Mouse (Mus musculus): ENCODE measurements around the gene 4931429L15Rik. TPM values are rescaled to one million over a fixed set of nuclear protein-coding genes. Genes with fewer than 3 reads are reported as not detected.

4931429L15Rik gene
- polyA plus RNA-seq, 1 experiment from 2014 or later, result not detected

- ATAC-seq (replicated peaks; ENCODE audit: low FRiP score), result no peak
- H3K4me3 ChIP-seq (ENCODE audit: low read depth, low read length), result no peak overlapping the region
- H3K9ac ChIP-seq (ENCODE audit: low read length), result no peak overlapping the region
- H3K9me3 ChIP-seq (ENCODE audit: control insufficient read depth, low read length), result no peaks in the 10 kb centered on the region
- no peak for DNase-seq (ENCODE audit: low spot score)
- H3K36me3 ChIP-seq (ENCODE audit: control insufficient read depth, insufficient read depth, low read length), result no peaks in the 10 kb centered on the region
- H3K27ac ChIP-seq (ENCODE audit: low read depth, low read length), result no peak overlapping the region
- WGBS, result 89% methylated on average over 7 of the region's 7 CpGs
- no peaks in the 10 kb centered on the region for H3K27me3 ChIP-seq (ENCODE audit: control insufficient read depth, insufficient read depth, low read length)
- H3K4me2 ChIP-seq (ENCODE audit: low read depth, low read length, severe bottlenecking), result no peak overlapping the region
- H3K4me1 ChIP-seq (replicated peaks; ENCODE audit: control insufficient read depth, insufficient read depth, low read length), result no peaks in the 10 kb centered on the region
Observed at GRCm38 (mm10) chr9:46261131-46261530, 58.7 kb downstream of the 4931429L15Rik start.

GRCm38 (mm10) chr9:46259111-46259510 lies 60.7 kb downstream of the 4931429L15Rik start:
- H3K4me3 ChIP-seq (ENCODE audit: low read depth, low read length), result no peak overlapping the region
- no peak overlapping the region for H3K9ac ChIP-seq (ENCODE audit: low read length)
- ATAC-seq (replicated peaks; ENCODE audit: low FRiP score), result no peak
- H3K4me2 ChIP-seq (ENCODE audit: low read depth, low read length, severe bottlenecking), result no peak overlapping the region
- H3K27me3 ChIP-seq (ENCODE audit: control insufficient read depth, insufficient read depth, low read length), result no peaks in the 10 kb centered on the region
- H3K36me3 ChIP-seq (ENCODE audit: control insufficient read depth, insufficient read depth, low read length), result no peaks in the 10 kb centered on the region
- H3K4me1 ChIP-seq (replicated peaks; ENCODE audit: control insufficient read depth, insufficient read depth, low read length), result no peaks in the 10 kb centered on the region
- no peak for DNase-seq (ENCODE audit: low spot score)
- no peaks in the 10 kb centered on the region for H3K9me3 ChIP-seq (ENCODE audit: control insufficient read depth, low read length)
- no peak overlapping the region for H3K27ac ChIP-seq (ENCODE audit: low read depth, low read length)
- WGBS, result 87% methylated on average over 6 of the region's 6 CpGs

- Histone ChIP-seq H3K36me3 (ENCODE audit: control insufficient read depth, insufficient read depth, low read length) (no peaks in the 10 kb centered on the region), H3K4me3 (ENCODE audit: low read depth, low read length) (no peak overlapping the region), H3K9me3 (ENCODE audit: control insufficient read depth, low read length) (no peaks in the 10 kb centered on the region), H3K4me2 (ENCODE audit: low read depth, low read length, severe bottlenecking) (no peak overlapping the region), H3K4me1 (replicated peaks; ENCODE audit: control insufficient read depth, insufficient read depth, low read length) (no peaks in the 10 kb centered on the region), H3K27ac (ENCODE audit: low read depth, low read length) (no peak overlapping the region), H3K27me3 (ENCODE audit: control insufficient read depth, insufficient read depth, low read length) (no peaks in the 10 kb centered on the region), H3K9ac (ENCODE audit: low read length) (no peak overlapping the region)
- ATAC-seq (replicated peaks; ENCODE audit: low FRiP score), result no peak
- DNase-seq (ENCODE audit: low spot score), result no peak
- WGBS, result 87% methylated on average over 3 of the region's 3 CpGs
Observed at GRCm38 (mm10) chr9:46257546-46257945, 62.2 kb downstream of the 4931429L15Rik start.

- H3K27me3 ChIP-seq (ENCODE audit: control insufficient read depth, insufficient read depth, low read length), result no peaks in the 10 kb centered on the region
- H3K27ac ChIP-seq (ENCODE audit: low read depth, low read length), result no peak overlapping the region
- no peaks in the 10 kb centered on the region for H3K36me3 ChIP-seq (ENCODE audit: control insufficient read depth, insufficient read depth, low read length)
- DNase-seq (ENCODE audit: low spot score), result no peak
- no peak overlapping the region for H3K4me3 ChIP-seq (ENCODE audit: low read depth, low read length)
- no peaks in the 10 kb centered on the region for H3K4me1 ChIP-seq (replicated peaks; ENCODE audit: control insufficient read depth, insufficient read depth, low read length)
- no peak for ATAC-seq (replicated peaks; ENCODE audit: low FRiP score)
- H3K9ac ChIP-seq (ENCODE audit: low read length), result no peak overlapping the region
- no peak overlapping the region for H3K4me2 ChIP-seq (ENCODE audit: low read depth, low read length, severe bottlenecking)
- WGBS, result 91% methylated on average over 10 of the region's 10 CpGs
- H3K9me3 ChIP-seq (ENCODE audit: control insufficient read depth, low read length), result no peaks in the 10 kb centered on the region
Observed at GRCm38 (mm10) chr9:46256658-46257385, 63.0 kb downstream of the 4931429L15Rik start.

- no peaks in the 10 kb centered on the region for H3K27me3 ChIP-seq (ENCODE audit: control insufficient read depth, insufficient read depth, low read length)
- no peaks in the 10 kb centered on the region for H3K9me3 ChIP-seq (ENCODE audit: control insufficient read depth, low read length)
Observed at GRCm38 (mm10) chr9:46256177-46256576, 63.6 kb downstream of the 4931429L15Rik start.

More at GRCm38 (mm10) chr9:46256177-46256576, 63.6 kb downstream of the 4931429L15Rik start:
- Histone ChIP-seq H3K36me3 (ENCODE audit: control insufficient read depth, insufficient read depth, low read length) (no peaks in the 10 kb centered on the region), H3K27ac (ENCODE audit: low read depth, low read length) (no peak overlapping the region), H3K4me2 (ENCODE audit: low read depth, low read length, severe bottlenecking) (no peak overlapping the region), H3K4me1 (replicated peaks; ENCODE audit: control insufficient read depth, insufficient read depth, low read length) (no peaks in the 10 kb centered on the region), H3K4me3 (ENCODE audit: low read depth, low read length) (no peak overlapping the region), H3K9ac (ENCODE audit: low read length) (no peak overlapping the region)
- WGBS, result 89% methylated on average over 7 of the region's 7 CpGs
- no peak for DNase-seq (ENCODE audit: low spot score)
- no peak for ATAC-seq (replicated peaks; ENCODE audit: low FRiP score)

Other genes starting within 250 kb of the 4931429L15Rik start
- gene Apoa1, start 91.4 kb downstream of the 4931429L15Rik start, polyA plus RNA-seq (2014; fragmentation: Nextera tagmentation; extraction: Ambion mirVana), result 0.98 and 1.1 TPM in 2 replicates
- gene Apoc3, start 84.3 kb downstream of the 4931429L15Rik start, polyA plus RNA-seq (2014; fragmentation: Nextera tagmentation; extraction: Ambion mirVana), result not detected in 2 replicates
- not detected in 2 replicates for gene Apoa4, start 79.3 kb downstream of the 4931429L15Rik start, polyA plus RNA-seq (2014; fragmentation: Nextera tagmentation; extraction: Ambion mirVana)
- gene Apoa5, start 51.4 kb downstream of the 4931429L15Rik start, polyA plus RNA-seq (2014; fragmentation: Nextera tagmentation; extraction: Ambion mirVana), result not detected in 2 replicates
- 58.6 and 61.4 TPM in 2 replicates for gene Zpr1, start 46.9 kb downstream of the 4931429L15Rik start, polyA plus RNA-seq (2014; fragmentation: Nextera tagmentation; extraction: Ambion mirVana)
- 28.5 and 29.9 TPM in 2 replicates for gene Bud13, start 37.0 kb downstream of the 4931429L15Rik start, polyA plus RNA-seq (2014; fragmentation: Nextera tagmentation; extraction: Ambion mirVana)